Comparison of ENCODE assay signal across 13 mouse cellular contexts in the genomic region with DNA sequence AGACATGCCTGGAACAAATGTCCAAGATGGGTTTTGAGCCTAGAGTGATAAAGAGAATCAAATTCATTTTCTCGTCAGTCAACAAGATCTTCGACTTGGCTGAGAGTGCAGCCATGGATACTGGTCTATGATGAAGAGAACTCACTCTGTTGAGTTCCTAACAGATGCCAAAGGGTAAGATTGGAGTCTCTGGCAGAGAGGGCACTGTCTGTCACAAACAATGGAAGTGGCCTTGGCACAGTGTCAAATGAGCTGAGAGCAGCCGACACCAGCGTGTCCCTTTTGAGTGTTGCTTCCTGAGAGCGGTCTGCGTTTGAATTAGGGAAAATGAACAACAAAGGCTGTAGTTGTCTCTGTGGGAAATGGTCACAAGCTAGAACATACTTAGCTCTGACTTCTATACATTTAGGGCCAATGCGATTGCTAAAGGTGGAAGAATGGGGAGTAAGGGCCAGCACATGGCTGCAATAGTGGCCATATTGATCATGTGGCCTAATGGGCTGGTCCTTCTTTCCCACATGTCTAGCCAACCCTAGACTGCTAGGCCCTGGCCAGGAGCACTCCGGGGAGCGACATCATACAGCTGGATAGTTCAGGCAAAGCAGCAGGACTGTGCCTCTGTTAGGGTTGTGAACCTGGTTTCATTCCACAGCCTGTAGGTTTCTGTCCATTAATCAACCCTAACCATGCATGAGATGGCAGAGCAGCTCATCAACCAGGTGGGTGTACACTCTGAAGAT. TPM values are rescaled to one million over a fixed set of nuclear protein-coding genes. Genes with fewer than 3 reads are reported as not detected.
DNase-seq lines count a peak whose midpoint lies in the region; ATAC-seq lines count a peak whose summit lies in the region.
"Had no signal": no experiment of that assay in that cellular context is flagged by ENCODE, and none has a peak within 500 bp of the region (broad histone marks: within the 10 kb centered on the region; RNA-seq: fewer than 3 reads in every experiment).

No protein-coding gene starts in this region.

- H3K9ac ChIP-seq in forebrain, embryonic 14.5 days (ENCODE audit: low read length) = no peak overlapping the region
- H3K9ac ChIP-seq: embryonic facial prominence, embryonic 13.5 days; heart, embryonic 15.5 days; liver, embryonic 14.5 days had no signal

- no peak; the same call in 1 of the 2 replicates for ATAC-seq in forebrain, embryonic 14.5 days

- peak; percentile 62 for DNase-seq in forebrain, embryonic 14.5 days (ENCODE audit: low spot score)
- no peak for DNase-seq in forebrain, embryonic 10.5 days (ENCODE audit: extremely low spot score, low spot score)
- peak; percentile 20 for DNase-seq in kidney, postnatal 10 days
- no peak for DNase-seq in kidney, adult 8-10 months
- peak; percentile 45 to 47 for DNase-seq in right cerebral cortex, postnatal 10 days (ENCODE audit: low spot score in 2 of 2)
- no peak for DNase-seq in right cerebral cortex, postnatal 36 days (ENCODE audit: low spot score in 2 of 2)
- no peak for DNase-seq in thymus, postnatal 0 days (ENCODE audit: low spot score)
- DNase-seq in spleen, postnatal 10 days (ENCODE audit: low spot score in 2 of 2) = no peak
- DNase-seq: kidney, adult 18-20 months; thymus, adult 2 months had no signal

- no peak overlapping the region for H3K4me3 ChIP-seq in forebrain, embryonic 14.5 days (ENCODE audit: low read depth, low read length)
- H3K4me3 ChIP-seq in forebrain, embryonic 10.5 days = no peak overlapping the region
- H3K4me3 ChIP-seq: embryonic facial prominence, embryonic 13.5 days; heart, embryonic 15.5 days had no signal

- H3K27ac ChIP-seq in forebrain, embryonic 14.5 days (ENCODE audit: low read depth, low read length) = peak overlapping the region; percentile 70; the same call in 1 of the 2 replicates
- H3K27ac ChIP-seq in forebrain, embryonic 10.5 days = no peak overlapping the region
- H3K27ac ChIP-seq: embryonic facial prominence, embryonic 13.5 days; heart, embryonic 15.5 days; liver, embryonic 14.5 days had no signal

- H3K4me1 ChIP-seq in forebrain, embryonic 14.5 days (ENCODE audit: control insufficient read depth, insufficient read depth, low read length) = peaks cover 7% of the 10 kb centered on the region; the same call in 1 of the 2 replicates
- H3K4me1 ChIP-seq in forebrain, embryonic 10.5 days = peaks cover 6% of the 10 kb centered on the region

- H3K9me3 ChIP-seq in forebrain, embryonic 14.5 days (replicated peaks; ENCODE audit: control insufficient read depth, low read length) = no peaks in the 10 kb centered on the region
- no peaks in the 10 kb centered on the region for H3K9me3 ChIP-seq in forebrain, embryonic 10.5 days
- H3K9me3 ChIP-seq: embryonic facial prominence, embryonic 13.5 days; heart, embryonic 15.5 days had no signal

- WGBS in forebrain, embryonic 14.5 days = 58% methylated on average over 9 of the region's 9 CpGs
- WGBS in forebrain, embryonic 10.5 days = 92% methylated on average over 9 of the region's 9 CpGs

- H3K36me3 ChIP-seq in forebrain, embryonic 14.5 days (ENCODE audit: control insufficient read depth, insufficient read depth, low read length) = no peaks in the 10 kb centered on the region
- no peaks in the 10 kb centered on the region for H3K36me3 ChIP-seq in forebrain, embryonic 10.5 days (replicated peaks)
- H3K36me3 ChIP-seq: embryonic facial prominence, embryonic 13.5 days; heart, embryonic 15.5 days had no signal

- no peaks in the 10 kb centered on the region for H3K27me3 ChIP-seq in forebrain, embryonic 14.5 days (replicated peaks; ENCODE audit: control insufficient read depth, insufficient read depth, low read length)
- H3K27me3 ChIP-seq in forebrain, embryonic 10.5 days (ENCODE audit: poor library complexity, severe bottlenecking) = no peaks in the 10 kb centered on the region
- H3K27me3 ChIP-seq: embryonic facial prominence, embryonic 13.5 days had no signal

- H3K4me2 ChIP-seq in forebrain, embryonic 14.5 days (ENCODE audit: low read length) = no peak overlapping the region
- H3K4me2 ChIP-seq: embryonic facial prominence, embryonic 13.5 days; heart, embryonic 15.5 days had no signal

RNA-seq across cellular contexts. Expression of a gene that starts 39.3 kb away (rescaled TPM):
- 96.6 and 127 TPM in 2 replicates for polyA plus RNA-seq in forebrain, embryonic 14.5 days (2014; fragmentation: Nextera tagmentation; extraction: Ambion mirVana)
- 7.9 and 10.0 TPM in 2 replicates for polyA plus RNA-seq in forebrain, embryonic 10.5 days (2016; fragmentation: Nextera tagmentation; extraction: Ambion mirVana)
- polyA plus RNA-seq in thymus, postnatal 0 days (2015; fragmentation: Nextera tagmentation; extraction: Ambion mirVana) = 5.8 and 6.7 TPM in 2 replicates

Comparison
In these comparisons a context has a peak if more than half of its experiments do, and no peak if none do; other contexts are left out.
1. DNase-seq: peak in forebrain, embryonic 14.5 days (single experiment), kidney, postnatal 10 days (single experiment) and right cerebral cortex, postnatal 10 days (2 of 2); none in forebrain, embryonic 10.5 days (single experiment), kidney, adult 8-10 months (0 of 2), right cerebral cortex, postnatal 36 days (0 of 2), thymus, postnatal 0 days (single experiment) and spleen, postnatal 10 days (0 of 2).